In the genomic region with DNA sequence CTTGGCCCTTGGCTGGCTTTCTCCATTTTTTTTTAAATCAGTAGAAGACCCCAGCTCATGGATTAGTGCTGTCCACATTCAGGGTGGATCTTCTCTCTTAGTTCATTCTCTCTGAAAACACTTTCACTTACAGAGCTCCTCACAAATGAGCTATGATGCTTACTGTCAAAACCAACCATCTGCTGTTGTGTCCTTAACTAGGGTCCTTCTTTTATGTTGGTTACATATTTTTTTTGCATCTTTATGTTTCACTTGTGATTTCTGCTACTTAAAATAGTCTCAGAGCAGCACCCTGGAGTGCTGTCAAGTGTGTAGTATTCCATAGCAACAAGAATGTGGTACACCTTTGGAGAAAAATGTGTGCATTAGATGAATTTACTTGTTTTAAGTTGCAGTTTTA, we compare ENCODE assay signal across 26 mouse cellular contexts. TPM values are rescaled to one million over a fixed set of nuclear protein-coding genes. Genes with fewer than 3 reads are reported as not detected.
DNase-seq lines count a peak whose midpoint lies in the region; ATAC-seq and TF ChIP-seq lines count a peak whose summit lies in the region.
"Had no signal": no experiment of that assay in that cellular context is flagged by ENCODE, and none has a peak within 500 bp of the region (broad histone marks: within the 10 kb centered on the region; RNA-seq: fewer than 3 reads in every experiment).

No protein-coding gene starts in this region.

- TF ChIP-seq POLR2A in limb, embryonic 14.5 days (IDR thresholded peaks at IDR 0.05; ENCODE audit: borderline replicate concordance, extremely low read depth, insufficient read depth, insufficient read length), result no peak

- H3K4me1 ChIP-seq in limb, embryonic 12.5 days (replicated peaks), result peaks cover 26% of the 10 kb centered on the region
- peaks cover 36% of the 10 kb centered on the region for H3K4me1 ChIP-seq in limb, embryonic 14.5 days (ENCODE audit: control insufficient read depth, insufficient read depth, low read length)
- peaks cover 12% of the 10 kb centered on the region for H3K4me1 ChIP-seq in kidney, embryonic 16.5 days (ENCODE audit: insufficient read depth, low read length)
- H3K4me1 ChIP-seq: heart, embryonic 15.5 days had no signal

- no peak for DNase-seq in frontal cortex, postnatal 14 days (ENCODE audit: low spot score in 2 of 2)
- DNase-seq in limb, embryonic 14.5 days (ENCODE audit: low spot score), result no peak
- no peak for DNase-seq in spleen, adult 12 weeks (ENCODE audit: low spot score)
- DNase-seq: adrenal gland, adult 2 months; adrenal gland, postnatal 14 days; cerebellum, adult 11-12 months; cerebellum, adult 8-10 months; cerebellum, postnatal 10 days; cerebellum, postnatal 36 days; embryo, embryonic 11 days; gastrocnemius, postnatal 25 days; heart, adult 18-20 months; heart, postnatal 10 days; heart, postnatal 4 days had no signal

- peak overlapping the region; percentile 72; the same call in 1 of the 2 replicates for H3K27ac ChIP-seq in limb, embryonic 12.5 days
- H3K27ac ChIP-seq in limb, embryonic 14.5 days (replicated peaks; ENCODE audit: low read depth, low read length), result peak overlapping the region; percentile 39
- no peak overlapping the region for H3K27ac ChIP-seq in kidney, embryonic 16.5 days (ENCODE audit: low read length)
- H3K27ac ChIP-seq: embryonic facial prominence, embryonic 15.5 days; forebrain, embryonic 12.5 days; forebrain, embryonic 15.5 days; heart, embryonic 15.5 days; hindbrain, embryonic 14.5 days; hindbrain, postnatal 0 days had no signal

- ATAC-seq in frontal cortex, adult (ENCODE audit: low TSS enrichment), result peak; percentile 77
- ATAC-seq in limb, embryonic 12.5 days (ENCODE audit: insufficient number of reproducible peaks, insufficient read depth, low FRiP score, low TSS enrichment, low read depth), result no peak
- no peak for ATAC-seq in limb, embryonic 14.5 days (ENCODE audit: low FRiP score, low read depth)
- ATAC-seq in kidney, embryonic 16.5 days (ENCODE audit: low FRiP score, low TSS enrichment), result no peak
- ATAC-seq: CD4-positive, CD25-positive, alpha-beta regulatory T cell, adult 4 months; forebrain, embryonic 15.5 days; hindbrain, postnatal 0 days; inflammation-experienced regulatory T-cells, adult 6 months had no signal

- H3K27me3 ChIP-seq in limb, embryonic 12.5 days, result no peaks in the 10 kb centered on the region
- H3K27me3 ChIP-seq in limb, embryonic 14.5 days (ENCODE audit: control insufficient read depth, insufficient read depth, low read length), result no peaks in the 10 kb centered on the region
- no peaks in the 10 kb centered on the region for H3K27me3 ChIP-seq in kidney, embryonic 16.5 days (ENCODE audit: insufficient read depth, low read length)
- H3K27me3 ChIP-seq: embryonic facial prominence, embryonic 15.5 days; forebrain, embryonic 12.5 days; forebrain, embryonic 15.5 days; heart, embryonic 12.5 days; heart, embryonic 15.5 days had no signal

- no peaks in the 10 kb centered on the region for H3K9me3 ChIP-seq in limb, embryonic 12.5 days
- H3K9me3 ChIP-seq in limb, embryonic 14.5 days (ENCODE audit: control insufficient read depth, low read length), result no peaks in the 10 kb centered on the region
- no peaks in the 10 kb centered on the region for H3K9me3 ChIP-seq in kidney, embryonic 16.5 days (ENCODE audit: low read length)
- H3K9me3 ChIP-seq: embryonic facial prominence, embryonic 15.5 days; forebrain, embryonic 12.5 days; forebrain, embryonic 15.5 days; heart, embryonic 12.5 days; heart, embryonic 15.5 days had no signal

- H3K36me3 ChIP-seq in limb, embryonic 12.5 days, result no peaks in the 10 kb centered on the region
- no peaks in the 10 kb centered on the region for H3K36me3 ChIP-seq in limb, embryonic 14.5 days (ENCODE audit: control insufficient read depth, insufficient read depth, low read length)
- H3K36me3 ChIP-seq in kidney, embryonic 16.5 days (ENCODE audit: insufficient read depth, low read length), result no peaks in the 10 kb centered on the region
- H3K36me3 ChIP-seq: embryonic facial prominence, embryonic 15.5 days; forebrain, embryonic 12.5 days; forebrain, embryonic 15.5 days; heart, embryonic 12.5 days; heart, embryonic 15.5 days had no signal

- no peak overlapping the region for H3K4me2 ChIP-seq in limb, embryonic 12.5 days
- H3K4me2 ChIP-seq in limb, embryonic 14.5 days (replicated peaks; ENCODE audit: low read depth, low read length, severe bottlenecking), result no peak overlapping the region
- no peak overlapping the region for H3K4me2 ChIP-seq in kidney, embryonic 16.5 days (replicated peaks; ENCODE audit: low read depth, low read length)
- H3K4me2 ChIP-seq: embryonic facial prominence, embryonic 15.5 days; forebrain, embryonic 12.5 days; forebrain, embryonic 15.5 days; heart, embryonic 12.5 days; heart, embryonic 15.5 days; hindbrain, embryonic 14.5 days had no signal

- H3K4me3 ChIP-seq in limb, embryonic 12.5 days (replicated peaks), result no peak overlapping the region
- H3K4me3 ChIP-seq in limb, embryonic 14.5 days (replicated peaks; ENCODE audit: low read length), result no peak overlapping the region
- H3K4me3 ChIP-seq in kidney, embryonic 16.5 days (ENCODE audit: low read length), result no peak overlapping the region
- H3K4me3 ChIP-seq: embryonic facial prominence, embryonic 15.5 days; forebrain, embryonic 12.5 days; forebrain, embryonic 15.5 days; heart, embryonic 12.5 days; heart, embryonic 15.5 days had no signal

- H3K9ac ChIP-seq in limb, embryonic 12.5 days (replicated peaks), result no peak overlapping the region
- H3K9ac ChIP-seq in limb, embryonic 14.5 days (ENCODE audit: low read depth, low read length, severe bottlenecking), result no peak overlapping the region
- H3K9ac ChIP-seq in kidney, embryonic 16.5 days (replicated peaks; ENCODE audit: low read length), result no peak overlapping the region
- H3K9ac ChIP-seq: embryonic facial prominence, embryonic 15.5 days; forebrain, embryonic 12.5 days; forebrain, embryonic 15.5 days; heart, embryonic 12.5 days; heart, embryonic 15.5 days; hindbrain, embryonic 14.5 days had no signal

RNA-seq across cellular contexts. Expression of gene Arhgef26, which starts 60.0 kb away (rescaled TPM):
- polyA plus RNA-seq in limb, embryonic 12.5 days (2016; fragmentation: Nextera tagmentation; extraction: Ambion mirVana), result 7.0 and 8.2 TPM in 2 replicates
- polyA plus RNA-seq in limb, embryonic 14.5 days (2012; rRNA removed), result 5.8 and 6.3 TPM in 2 replicates
- polyA plus RNA-seq in limb, embryonic 14.5 days (2014; fragmentation: Nextera tagmentation; extraction: Ambion mirVana), result 6.2 and 8.6 TPM in 2 replicates
- 10.8 and 13.6 TPM in 2 replicates for polyA plus RNA-seq in kidney, embryonic 16.5 days (2015; fragmentation: Nextera tagmentation; extraction: Ambion mirVana)
